Mouse (Mus musculus) adrenal gland, adult 18-20 months (tissue): Measurements from ENCODE around the gene Kif7. TPM values are rescaled to one million over a fixed set of nuclear protein-coding genes. Genes with fewer than 3 reads are reported as not detected.
A peak's percentile ranks its signal among the peaks of the same experiment; 100 is the strongest.

Source experiments
- DNase-seq, 2 experiments: peaks; one replicate each; pipeline ENCODE4 v3.0.0; 2021 to 2022; ENCODE audit warnings: low spot score in 2 of 2
- long read RNA-seq, 2 experiments: library from polyadenylated mRNA; stranded (forward); transcript quantifications; one replicate each; pipeline ENCODE4 v2.0.0; 2021
- total RNA-seq, 2 experiments: library from RNA; stranded (reverse); gene quantifications; 1 replicate in 1 of 2; 2 replicates in 1 of 2; pipeline ENCODE4 v1.2.3; 2021

Kif7 gene
- total RNA-seq = 1 to 10 TPM; 2.3 to 2.5 TPM
- long read RNA-seq, experiment 1, full-length matches to known transcripts = 4 of 8 reads
- long read RNA-seq, experiment 1, partial matches to known transcripts = 1 of 8 reads
- long read RNA-seq, experiment 1, other reads (novel, unspliced or antisense) = 3 of 8 reads
- long read RNA-seq, experiment 2, full-length matches to known transcripts = 4 of 9 reads
- long read RNA-seq, experiment 2, partial matches to known transcripts = 2 of 9 reads
- long read RNA-seq, experiment 2, other reads (novel, unspliced or antisense) = 3 of 9 reads

GRCm38 (mm10) chr7:79715187-79715981 lies at the start of gene Kif7:
TSS of gene Kif7 (minus strand) at chr7:79715720.
- DNase-seq = peak; percentile 77 to 83

GRCm38 (mm10) chr7:79762106-79762505 lies 46.6 kb upstream of the Kif7 start:
- no peak for DNase-seq

- no peak for DNase-seq
These were observed 45.8 kb upstream of the Kif7 start for GRCm38 (mm10) chr7:79761124-79761876.

DNA sequence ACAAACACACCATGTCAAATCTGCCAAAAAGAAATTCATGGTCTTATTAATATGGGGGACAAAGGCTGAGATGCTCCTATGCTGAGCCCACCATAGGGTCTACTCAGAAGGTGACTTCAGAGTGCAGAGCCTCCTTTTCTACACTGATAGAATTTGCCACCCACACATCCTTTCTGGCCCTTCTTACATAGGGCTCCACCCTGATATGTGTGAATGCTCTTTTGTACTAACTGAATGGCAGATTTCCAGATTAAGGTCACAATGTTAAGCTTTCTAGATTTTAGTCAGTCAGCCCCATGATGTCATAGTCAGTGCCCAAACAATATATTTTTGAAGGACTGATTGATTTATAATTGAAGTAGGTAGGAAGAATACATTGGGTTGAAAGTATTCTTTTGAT lies 44.2 kb upstream of the Kif7 start:
- DNase-seq = no peak

GRCm38 (mm10) chr7:79758176-79758575 lies 42.7 kb upstream of the Kif7 start:
- no peak for DNase-seq

- DNase-seq = no peak
These were observed 40.8 kb upstream of the Kif7 start for GRCm38 (mm10) chr7:79756334-79756733.

- no peak for DNase-seq
These were observed 34.0 kb upstream of the Kif7 start for GRCm38 (mm10) chr7:79749511-79749910.

- no peak for DNase-seq
These were observed 32.1 kb upstream of the Kif7 start for GRCm38 (mm10) chr7:79747659-79748058.

- no peak for DNase-seq
These were observed 29.1 kb upstream of the Kif7 start for GRCm38 (mm10) chr7:79744585-79744984.

DNA sequence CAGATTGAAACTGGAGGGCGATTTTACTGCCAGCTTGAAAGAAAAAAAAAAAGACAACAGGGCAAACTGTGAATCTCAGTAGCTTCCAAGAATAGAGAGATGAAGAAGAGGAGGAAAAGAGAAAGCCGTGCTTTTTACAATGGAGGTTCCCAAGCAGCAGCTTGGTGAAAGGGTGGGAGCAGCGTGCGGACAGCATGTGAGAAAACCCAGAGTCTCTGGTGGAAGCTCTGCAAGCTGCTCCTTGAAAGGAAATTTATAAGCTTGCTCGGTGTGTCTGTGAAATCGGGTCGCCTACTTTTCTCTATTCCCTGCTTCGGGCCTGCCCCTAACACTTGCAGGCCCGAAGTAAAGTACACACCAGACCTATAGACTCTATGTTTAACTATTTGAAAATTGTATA lies 28.5 kb upstream of the Kif7 start:
- DNase-seq = no peak

GRCm38 (mm10) chr7:79742659-79743536 lies 27.4 kb upstream of the Kif7 start, which contains the start of the genes Pex11a and Wdr93:
TSS of gene Pex11a (minus strand) at chr7:79743131.
TSS of gene Wdr93 (plus strand) at chr7:79743163.
- peak; percentile 70 to 77 for DNase-seq

DNA sequence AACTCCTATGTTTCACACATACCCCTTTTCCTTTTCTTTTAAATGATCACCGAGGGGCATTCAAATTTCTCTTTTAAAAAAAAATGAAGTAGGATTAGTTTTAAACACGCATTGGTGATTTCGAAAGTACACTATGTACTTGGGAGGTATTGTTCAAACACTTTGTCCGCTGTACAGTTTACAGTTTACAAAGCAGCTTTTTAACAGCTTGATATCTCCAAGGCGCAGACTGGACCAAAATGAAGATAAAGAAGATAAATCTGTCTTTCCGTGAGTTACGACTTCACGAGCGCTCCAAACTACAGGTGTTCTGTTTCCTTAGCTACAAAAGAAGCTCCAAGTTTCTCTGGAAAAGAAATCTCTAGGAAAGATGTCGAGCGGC lies 26.7 kb upstream of the Kif7 start:
- DNase-seq = no peak

DNA sequence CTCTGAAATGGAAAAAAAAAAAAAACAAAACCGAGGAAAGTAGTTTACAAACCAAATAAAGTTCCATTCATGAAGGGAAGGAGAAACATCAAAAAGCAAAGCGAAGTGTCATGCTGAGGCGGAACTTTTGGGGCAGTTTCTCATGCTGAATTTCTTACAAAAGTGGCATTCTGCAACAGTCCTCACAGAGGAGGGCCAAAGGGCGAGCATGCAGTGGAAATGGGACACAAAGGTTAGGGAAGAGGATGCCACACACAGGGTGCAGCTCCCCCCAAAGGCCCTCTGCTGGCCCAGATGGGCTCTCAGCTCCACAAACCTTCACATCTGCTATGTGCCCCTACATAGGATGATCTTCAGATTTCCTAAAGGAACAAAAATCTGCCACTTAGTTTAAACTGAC lies 24.8 kb upstream of the Kif7 start:
- no peak for DNase-seq

DNA sequence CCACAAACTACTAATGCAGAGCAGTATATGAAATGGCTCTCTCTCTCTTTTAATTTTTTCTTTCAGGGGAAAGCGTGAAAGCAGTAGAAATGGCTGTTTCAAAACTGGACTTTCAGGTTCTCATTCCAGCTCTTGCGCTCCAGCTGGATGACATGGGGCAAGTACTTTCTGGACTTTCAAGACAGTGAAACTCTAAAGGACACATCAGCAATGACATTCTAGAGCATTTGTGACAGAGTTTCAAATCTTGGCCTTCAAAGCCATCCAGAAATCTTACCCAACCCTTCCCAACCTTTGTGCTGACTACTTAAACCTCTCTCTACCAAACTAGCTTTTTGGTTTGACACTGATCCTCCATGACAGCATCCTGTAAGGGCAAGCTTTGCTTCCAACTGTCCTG lies 23.4 kb upstream of the Kif7 start:
- DNase-seq = no peak

- no peak for DNase-seq
These were observed 21.0 kb upstream of the Kif7 start for GRCm38 (mm10) chr7:79736511-79736910.

DNA sequence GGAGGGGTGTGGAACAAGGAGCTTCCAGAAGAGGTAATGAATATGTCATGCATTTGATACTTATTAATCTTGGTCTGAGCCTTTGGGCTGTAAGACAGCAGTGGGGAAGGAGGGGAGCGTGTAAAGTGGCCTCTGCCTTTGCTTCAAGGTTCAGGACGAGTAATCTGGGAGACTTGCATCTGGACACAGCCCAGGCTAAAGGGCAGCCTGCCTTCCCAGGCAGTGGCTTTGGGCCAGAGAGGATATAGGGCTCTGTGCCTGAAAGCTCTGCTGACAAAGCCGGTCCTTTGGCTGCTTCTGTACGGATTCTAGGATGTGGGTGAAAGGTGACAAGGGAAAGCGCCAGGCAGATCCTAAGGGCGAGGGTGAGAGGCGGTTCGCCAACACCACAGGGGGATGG lies 19.0 kb upstream of the Kif7 start:
- peak; percentile 39 to 60 for DNase-seq

DNA sequence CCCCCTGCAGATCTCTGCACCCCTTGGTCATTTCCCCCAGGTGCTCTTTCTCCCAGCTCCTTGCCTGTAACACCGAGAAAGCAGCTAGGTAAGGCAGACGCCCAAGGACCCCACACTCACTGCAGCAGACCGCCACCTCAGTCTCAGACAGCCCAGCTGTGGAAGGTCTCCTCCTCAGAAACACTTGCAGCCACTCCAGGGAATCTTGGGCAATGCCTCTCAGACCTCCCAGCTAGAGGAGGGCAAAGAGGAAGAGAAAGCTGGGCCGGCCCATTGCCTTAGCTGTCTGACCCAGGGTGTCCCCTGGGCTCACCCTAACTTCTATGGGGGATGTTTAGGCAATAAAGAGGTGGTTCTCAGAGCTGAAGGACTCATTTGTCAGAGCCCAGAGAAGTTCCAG lies 17.1 kb upstream of the Kif7 start, which contains the start of gene Plin1:
TSS of gene Plin1 (minus strand) at position 282 of the 400 bp plus-strand sequence.
- peak in 1 of 2 experiments; percentile 19 for DNase-seq

DNA sequence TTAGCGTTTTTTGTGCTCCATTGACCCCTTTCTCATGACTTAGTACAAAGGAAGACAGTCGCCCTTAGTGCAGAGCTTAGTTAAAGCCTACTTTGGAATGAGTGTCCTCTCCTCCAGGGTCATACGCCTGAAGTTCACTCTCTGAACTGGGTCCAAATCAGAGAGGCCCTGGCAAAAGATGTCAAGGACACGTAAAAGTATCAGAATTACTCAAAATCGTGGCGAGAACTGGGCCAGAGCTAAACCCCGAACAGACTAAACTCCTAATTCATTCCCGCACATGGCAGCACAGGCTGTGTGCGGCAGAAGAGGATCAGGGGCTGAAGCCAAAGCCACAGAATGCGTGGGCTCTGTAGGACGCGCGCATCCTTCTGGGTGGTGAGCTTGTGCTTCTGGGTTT lies 15.9 kb upstream of the Kif7 start:
- peak in 1 of 2 experiments; percentile 44 for DNase-seq

- DNase-seq = peak in 1 of 2 experiments; percentile 30
These were observed 14.3 kb upstream of the Kif7 start for GRCm38 (mm10) chr7:79729743-79730370.

DNA sequence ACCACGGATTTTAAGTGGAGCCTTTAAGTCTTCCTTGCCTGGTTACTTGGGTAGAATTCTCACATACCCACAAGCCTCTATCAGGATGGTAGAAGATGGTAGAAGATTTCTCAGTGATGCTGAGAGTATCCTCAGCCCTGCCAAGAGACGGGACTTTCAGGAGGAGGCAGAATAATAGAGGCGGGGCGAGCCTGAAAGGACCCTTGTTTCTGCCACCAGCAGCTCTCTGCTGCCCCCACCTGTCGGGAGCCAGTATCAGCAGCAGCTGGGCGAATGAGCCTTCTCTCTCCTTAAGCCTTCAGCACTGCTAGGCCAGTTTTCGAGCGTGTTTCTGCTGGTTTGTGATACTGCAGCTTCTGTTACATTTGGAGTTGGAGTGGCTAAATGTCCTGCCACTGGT lies 13.6 kb upstream of the Kif7 start:
- peak; percentile 75 to 76 for DNase-seq
